Mouse (Mus musculus) large intestine, adult 2 months (tissue): Measurements from ENCODE around the gene Klhl6. TPM values are rescaled to one million over a fixed set of nuclear protein-coding genes. Genes with fewer than 3 reads are reported as not detected.

Experiments used
- DNase-seq: peaks from one replicate; pipeline ENCODE4 v3.0.0-alpha.2; 2012; ENCODE audit warnings: low read depth, low spot score
- WGBS: fragments of 180-500 bp; shearing (Covaris S2); methylation state at CpG from one replicate; pipeline ENCODE4 v1.1.7; 2018; 5-methylcytosine and 5-hydroxymethylcytosine counted together
- polyA plus RNA-seq: library from polyadenylated mRNA; depleted of rRNA; stranded (reverse); fragments of >200 nt; gene quantifications from 2 replicates; pipeline ENCODE4 v1.2.3, GENCODE M21; 2012

Gene Klhl6
- polyA plus RNA-seq, 1 experiment = 6.4 TPM

DNA sequence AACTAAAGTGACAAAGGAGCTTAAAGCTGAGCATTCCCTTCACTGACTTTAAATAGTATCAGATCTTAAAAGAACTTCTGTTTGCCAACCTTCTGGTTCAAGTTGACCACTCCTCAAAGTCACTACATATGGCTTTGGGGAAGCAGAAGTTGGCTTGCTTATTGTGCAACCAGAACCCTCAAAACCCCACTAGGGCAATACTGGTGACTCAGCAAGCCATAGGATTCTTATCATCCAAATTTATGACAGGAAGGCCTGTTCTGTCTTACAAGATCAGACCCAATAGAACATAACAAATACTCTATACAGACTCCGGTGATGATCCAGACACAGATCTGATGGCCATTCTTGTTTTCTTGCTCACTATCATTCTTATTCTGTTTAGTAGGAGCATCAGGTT, 9.4 kb downstream of the Klhl6 start:
- 94% methylated on average over 1 of the region's 1 CpGs for WGBS
- DNase-seq = no peak

DNA sequence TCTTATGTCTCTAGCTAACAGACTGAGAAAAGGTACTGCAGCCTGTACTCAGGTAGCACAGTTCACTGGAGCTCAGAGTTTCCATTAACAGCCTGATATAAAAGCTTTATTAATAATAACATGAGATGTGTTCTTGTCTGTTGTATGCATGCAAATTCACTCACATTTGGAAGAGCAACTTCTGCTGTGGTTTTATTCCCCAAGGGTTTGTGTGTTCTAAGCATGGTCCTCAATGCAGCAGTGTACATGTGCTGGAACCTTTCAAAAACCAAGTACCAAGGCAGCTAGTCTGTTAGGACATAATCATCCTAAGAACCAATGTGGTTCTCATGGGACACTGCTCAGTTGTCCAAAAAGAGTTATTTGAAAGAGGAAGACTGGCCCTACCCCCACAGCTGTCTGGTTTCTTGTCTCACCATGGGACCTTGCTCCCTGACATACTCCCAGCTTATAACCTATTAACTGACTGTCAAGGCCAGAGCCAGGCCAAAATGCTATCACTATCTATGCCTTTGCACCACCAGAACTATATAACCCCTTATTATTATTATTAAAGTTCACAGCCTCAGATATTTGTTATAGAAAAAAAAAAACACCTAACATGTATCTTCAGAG, 10.0 kb downstream of the Klhl6 start:
- no peak for DNase-seq

DNA sequence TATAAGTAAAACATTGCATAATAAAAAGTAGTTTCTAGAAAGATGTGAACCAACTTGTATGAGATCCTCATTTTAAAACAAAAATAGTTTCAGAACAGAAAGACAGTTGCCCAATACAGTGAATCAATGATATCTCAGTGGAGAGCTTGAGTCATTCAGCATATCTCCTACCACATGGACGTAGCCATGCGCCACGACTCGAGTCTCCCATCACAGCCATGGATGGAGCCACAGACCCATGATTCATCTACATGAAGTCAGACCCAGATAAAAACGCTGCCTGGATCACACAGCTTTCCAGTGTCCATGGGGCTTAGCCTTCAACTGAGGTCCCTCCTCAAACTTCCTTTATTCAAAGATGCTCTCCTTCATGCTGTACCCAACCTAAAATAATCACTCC, 13.3 kb downstream of the Klhl6 start:
- no peak for DNase-seq
- WGBS = 90% methylated on average over 5 of the region's 5 CpGs

DNA sequence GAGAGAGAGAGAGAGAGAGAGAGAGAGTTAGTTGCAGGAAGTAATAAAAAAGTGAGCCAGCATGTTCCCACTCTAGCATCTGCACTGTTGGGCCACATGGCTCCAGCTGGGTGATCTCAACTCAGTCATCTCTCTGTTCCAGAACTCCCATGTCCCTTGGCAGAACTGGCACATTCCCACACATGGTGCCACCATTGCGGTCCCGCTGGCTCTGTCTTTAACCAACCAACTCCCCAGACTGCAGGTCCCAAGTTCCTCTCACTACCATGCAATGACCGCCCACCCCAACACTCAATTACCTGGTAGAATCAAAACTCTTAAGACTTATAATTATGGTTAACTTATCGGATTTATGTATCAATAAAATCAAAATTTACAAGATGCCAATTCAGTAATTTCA, 14.2 kb downstream of the Klhl6 start:
- WGBS = 93% methylated on average over 4 of the region's 4 CpGs
- no peak for DNase-seq

DNA sequence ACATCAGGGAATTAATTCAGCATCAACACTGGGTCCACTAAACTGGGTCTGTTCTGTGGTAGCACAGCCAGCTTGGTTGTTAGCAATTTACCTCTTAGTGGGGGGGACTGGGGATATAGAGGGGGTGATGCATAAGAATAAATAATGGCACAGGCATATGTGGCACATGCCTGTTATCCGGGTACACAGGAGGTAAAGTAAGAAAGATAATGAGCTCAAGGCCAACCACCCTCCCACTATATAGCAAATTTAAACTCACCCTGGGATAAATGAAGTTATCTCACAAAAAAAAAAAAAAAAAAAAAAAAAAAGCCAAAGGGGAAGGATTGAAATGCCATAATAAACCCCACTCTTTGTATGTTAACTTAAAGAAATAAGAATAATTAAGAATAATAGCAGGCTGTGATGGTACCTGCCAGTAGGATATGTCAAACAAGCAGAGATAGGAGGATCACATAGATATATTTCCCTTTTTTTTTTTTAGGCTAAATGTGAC, 14.9 kb downstream of the Klhl6 start:
- WGBS = 81% methylated on average over 1 of the region's 1 CpGs
- DNase-seq = no peak

DNA sequence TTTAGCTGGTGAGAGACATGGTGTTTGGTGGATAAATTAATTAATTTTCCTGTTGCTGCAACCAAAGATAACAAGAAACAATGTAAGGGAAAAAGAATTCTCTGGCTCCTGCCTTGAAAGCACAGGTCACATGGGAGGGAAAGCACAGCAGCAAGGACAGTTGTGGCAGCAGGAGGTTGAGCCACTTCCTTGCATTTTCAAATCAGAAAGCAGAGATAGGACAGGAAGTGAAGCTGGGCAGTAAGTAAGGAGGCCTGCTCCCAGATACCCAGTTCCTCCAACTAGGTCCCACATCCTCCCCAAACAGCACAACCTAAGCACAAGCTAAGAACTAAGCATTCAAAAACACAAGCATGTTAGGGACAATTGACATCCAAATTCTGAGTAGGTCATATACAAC, 15.9 kb downstream of the Klhl6 start:
- DNase-seq = no peak

DNA sequence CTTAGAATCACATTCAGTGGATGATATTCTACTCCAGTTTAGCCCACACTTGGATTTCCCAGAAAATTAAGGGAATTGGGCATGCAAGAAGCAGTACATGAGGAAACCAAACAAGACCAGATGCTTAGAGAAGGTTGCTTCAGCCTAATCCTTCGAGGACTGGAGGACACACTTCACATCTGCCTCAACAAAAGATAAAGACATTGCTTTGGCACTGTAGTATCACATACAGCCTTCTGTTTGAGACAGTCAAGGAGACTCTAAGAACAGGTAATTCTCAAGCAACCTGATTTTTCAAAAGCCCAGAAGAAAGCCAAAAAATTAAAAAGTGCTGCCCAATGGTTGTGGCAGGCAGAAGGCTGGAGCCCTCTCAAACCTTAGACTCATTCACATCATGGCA, 16.4 kb downstream of the Klhl6 start:
- no peak for DNase-seq
- WGBS = 83% methylated on average over 1 of the region's 1 CpGs

DNA sequence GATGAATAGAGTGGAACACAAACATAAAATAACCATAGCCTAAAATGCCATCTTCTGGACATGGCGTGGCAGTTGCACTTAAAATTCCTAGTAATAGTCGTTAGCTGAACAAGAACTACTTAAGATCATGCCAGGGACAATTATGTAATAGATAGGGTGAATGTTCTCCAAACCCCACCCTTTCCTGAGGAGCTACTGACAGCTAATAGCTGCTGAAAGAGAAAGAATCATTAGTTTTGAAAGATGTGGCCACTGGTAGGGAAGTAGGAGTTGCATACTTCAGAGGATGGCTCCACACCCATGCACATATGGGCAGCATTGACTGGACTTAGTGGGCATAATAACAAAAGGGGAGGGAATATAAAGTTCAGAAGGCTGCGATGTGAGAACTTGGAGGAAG, 19.9 kb downstream of the Klhl6 start:
- 67% methylated on average over 3 of the region's 3 CpGs for WGBS
- DNase-seq = no peak

DNA sequence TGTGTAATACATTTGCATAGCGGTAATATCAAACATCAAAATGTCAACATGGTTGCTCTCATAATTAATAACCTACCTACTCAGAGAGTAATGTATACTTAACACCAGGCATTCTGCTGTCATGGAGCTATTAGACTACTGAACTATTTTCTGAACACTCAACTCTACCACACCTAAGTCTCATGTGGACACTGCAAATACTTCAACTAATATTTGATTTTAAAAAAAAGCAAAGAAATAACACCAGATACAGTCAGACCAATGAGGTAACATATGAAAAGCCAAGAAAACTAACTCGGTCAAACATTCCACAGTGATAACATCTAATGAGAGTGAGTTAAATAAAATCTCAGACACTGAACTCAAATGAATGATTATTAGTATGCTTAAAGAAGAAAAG, 21.8 kb downstream of the Klhl6 start:
- WGBS = 90% methylated on average over 2 of the region's 2 CpGs
- DNase-seq = no peak

DNA sequence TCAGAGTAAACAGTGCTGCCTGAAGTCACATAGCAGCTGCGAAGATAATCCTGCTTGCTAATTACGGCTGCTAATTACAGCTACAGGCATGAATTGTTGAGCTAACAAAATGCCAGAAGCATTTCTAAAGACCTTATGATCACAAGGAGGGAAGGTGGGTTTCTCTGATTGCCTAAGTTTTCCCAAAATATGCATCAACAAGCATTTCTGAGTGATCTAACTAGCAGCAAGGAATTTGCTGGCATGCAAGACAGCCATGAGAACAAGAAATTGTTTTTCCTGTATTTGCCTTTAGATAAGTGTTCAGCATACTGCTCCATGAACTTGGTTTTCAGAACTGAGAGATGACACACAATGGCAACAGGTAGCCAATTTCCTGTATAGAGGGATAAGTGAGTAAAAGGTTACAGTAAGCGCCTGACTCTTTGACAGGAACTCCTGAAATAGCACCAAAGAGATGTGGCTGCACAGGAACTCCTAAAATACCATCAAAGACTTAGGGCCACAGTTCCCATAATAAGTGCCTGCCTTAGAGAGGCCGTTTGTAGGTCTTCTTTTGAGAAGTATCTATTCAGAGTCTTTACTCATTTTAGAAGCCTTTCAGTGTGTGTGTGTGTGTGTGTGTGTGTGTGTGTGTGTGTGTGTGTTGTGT, 22.3 kb downstream of the Klhl6 start:
- DNase-seq = no peak
- WGBS = 62% methylated on average over 4 of the region's 4 CpGs

DNA sequence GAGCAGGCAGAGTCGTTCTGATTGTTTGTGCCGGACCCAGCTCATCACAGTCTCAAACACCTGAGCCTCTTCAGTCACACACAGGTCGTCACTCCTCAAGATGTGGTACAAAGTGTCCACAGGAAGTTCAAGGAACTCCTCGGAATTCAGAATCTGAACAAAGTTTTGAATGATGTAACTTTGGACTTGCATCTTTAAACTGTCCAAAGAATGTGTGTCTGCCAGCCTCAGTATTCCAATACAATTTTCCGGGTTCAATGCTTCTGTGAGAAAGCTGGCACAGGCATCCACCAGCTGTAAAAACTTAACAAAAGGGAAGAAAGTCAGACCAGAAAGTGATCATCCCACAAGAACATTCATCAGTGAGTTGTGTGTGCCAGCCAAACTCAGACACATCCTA, 25.8 kb downstream of the Klhl6 start:
- no peak for DNase-seq
- 79% methylated on average over 5 of the region's 5 CpGs for WGBS

DNA sequence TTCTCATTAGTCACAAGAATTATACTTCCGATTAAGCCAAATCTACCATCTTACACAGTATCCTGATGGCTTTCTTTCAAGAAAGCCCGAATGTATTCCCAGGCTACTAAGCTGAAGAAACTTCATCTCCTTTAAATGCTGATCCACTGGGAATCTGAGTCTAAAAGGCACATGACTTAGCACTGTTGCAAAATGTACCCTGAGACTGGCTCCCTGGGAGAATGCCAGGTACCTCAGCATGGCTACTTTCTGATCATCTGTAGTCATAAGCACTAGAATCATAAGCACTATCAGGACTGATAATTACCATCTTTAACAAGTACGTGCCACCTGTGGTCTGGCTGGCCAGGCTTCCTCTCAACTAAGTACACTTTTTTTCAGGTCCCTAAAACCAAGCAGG, 35.5 kb downstream of the Klhl6 start:
- DNase-seq = no peak
- WGBS = 94% methylated on average over 3 of the region's 3 CpGs

DNA sequence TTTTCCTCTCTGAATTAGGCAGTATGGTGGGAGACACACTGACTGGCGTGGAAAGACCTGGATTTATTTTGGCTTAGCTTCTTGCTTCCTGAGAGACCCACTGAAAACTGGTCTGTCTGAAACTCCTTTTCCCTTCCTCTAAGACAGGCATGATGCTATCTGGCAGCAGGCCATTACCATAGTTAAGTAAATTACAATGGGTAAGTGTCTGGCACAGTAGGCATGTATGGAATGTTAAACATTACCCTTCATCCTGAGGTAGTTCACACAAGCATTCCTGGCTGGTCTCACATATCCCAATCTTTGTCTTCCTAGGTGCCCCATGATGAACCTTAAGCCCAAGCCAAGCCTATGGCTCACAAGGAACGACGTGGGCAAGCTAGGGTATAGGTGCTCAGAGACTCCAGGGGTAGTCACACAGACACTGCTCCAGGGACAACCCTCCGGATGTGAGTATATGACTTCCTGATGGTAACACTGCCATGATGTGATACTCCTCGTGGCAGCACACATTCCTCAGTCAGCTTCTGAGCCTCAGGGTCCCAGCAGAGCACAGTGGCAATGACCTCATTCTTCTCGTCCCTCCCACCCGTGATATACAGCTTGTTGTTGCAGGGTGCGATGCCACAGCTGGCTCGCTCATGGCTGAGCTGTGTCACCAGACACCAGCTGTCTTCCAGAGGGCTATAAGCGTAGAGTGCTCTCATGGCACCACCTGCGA, 36.1 kb downstream of the Klhl6 start:
- DNase-seq = no peak
- WGBS = 54% methylated on average over 11 of the region's 11 CpGs

DNA sequence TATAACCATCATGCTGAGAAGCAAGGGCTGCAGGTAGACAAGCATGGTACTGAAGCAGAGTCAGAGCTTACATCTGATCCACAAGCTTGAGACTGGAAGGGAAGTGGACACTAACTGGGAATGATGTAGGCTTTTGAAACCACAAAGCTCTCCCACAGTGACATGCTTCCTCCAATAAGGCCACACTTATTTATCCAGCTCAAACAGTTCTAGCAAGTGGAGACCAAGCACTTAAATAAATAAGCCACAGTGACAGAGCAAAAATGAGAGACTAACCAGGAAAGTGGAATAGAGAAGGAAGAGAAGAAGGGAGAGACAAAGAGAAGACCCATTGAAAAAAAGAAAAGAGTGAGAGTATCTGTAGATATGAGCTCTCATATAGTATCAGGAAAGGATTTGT, 62.0 kb downstream of the Klhl6 start:
- no peak for DNase-seq

DNA sequence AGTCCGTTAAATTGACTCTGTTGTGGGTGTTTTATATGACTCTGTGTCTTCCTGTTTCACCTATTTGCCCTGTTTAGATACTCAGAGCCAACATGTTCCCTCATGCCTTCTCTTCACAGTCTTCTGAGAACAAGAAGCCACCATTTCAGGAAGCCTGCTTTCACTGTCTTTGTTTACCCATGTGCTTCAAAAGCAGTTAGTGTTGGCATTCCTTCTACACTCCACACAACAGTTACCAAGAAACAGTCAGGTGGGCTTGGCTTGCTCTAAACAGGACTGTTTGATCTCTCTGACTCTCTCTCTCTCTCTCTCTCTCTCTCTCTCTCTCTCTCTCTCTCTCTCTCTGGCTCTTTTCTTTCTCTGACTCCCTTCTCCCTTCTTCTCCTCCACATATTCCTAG, 64.6 kb downstream of the Klhl6 start:
- WGBS = 67% methylated on average over 1 of the region's 1 CpGs
- no peak for DNase-seq

DNA sequence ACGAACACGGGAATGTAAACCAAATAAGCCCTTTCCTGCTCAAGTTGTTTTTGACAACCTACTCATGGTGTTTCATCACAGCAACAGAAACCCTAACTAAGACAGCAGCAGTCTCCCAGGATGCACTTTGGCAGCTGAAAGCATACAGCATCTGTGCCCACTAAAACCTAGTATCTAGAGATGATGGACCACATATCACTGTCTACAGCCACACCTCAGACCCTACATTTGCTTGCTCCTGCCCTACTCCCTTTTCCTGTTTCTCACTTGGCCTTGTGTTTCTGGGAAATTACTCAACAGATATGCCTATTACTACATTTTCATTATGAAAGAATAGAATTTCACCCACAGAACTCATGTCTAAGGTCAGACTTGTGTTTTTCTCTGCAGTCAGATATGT, 70.3 kb downstream of the Klhl6 start:
- no peak for DNase-seq
- WGBS = 60% methylated on average over 2 of the region's 2 CpGs

DNA sequence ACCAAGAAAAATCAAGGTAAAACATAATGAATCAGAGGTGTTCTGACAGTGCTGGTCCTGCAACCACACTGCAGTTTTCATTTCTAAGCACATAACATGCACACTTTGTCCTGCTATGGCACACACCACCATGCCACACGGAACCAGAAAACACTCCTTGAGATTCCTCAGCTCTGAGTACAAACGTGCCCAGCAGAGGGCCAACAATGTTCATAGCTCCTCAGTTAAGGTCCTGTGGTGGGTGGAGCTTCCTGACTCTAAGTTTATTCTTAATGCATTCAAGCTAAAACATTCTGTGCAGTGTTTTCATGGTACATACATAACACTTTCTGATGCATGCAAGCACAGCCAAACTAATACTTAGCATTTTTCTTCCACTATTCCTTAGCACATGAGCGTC, 74.5 kb downstream of the Klhl6 start:
- DNase-seq = no peak
- WGBS = 58% methylated on average over 3 of the region's 3 CpGs

DNA sequence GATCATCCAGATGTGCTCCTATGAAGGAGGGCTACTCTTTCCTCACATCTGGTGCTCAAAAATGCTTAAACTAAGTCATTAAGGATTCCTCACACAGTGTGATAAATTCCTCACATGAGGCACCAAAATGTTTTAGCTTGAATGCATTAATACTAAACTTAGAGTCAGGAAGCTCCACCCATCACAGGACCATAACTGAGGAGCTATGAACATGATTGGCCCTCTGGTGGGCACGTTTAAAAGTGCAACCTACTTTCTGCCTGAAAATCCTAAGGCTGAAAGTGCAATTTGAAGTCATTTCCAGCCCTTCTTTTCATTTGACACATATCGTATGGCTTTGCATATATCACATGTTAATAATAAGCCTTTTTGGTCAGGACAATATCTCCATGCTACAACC, 75.7 kb downstream of the Klhl6 start:
- no peak for DNase-seq
- WGBS = 43% methylated on average over 2 of the region's 2 CpGs

DNA sequence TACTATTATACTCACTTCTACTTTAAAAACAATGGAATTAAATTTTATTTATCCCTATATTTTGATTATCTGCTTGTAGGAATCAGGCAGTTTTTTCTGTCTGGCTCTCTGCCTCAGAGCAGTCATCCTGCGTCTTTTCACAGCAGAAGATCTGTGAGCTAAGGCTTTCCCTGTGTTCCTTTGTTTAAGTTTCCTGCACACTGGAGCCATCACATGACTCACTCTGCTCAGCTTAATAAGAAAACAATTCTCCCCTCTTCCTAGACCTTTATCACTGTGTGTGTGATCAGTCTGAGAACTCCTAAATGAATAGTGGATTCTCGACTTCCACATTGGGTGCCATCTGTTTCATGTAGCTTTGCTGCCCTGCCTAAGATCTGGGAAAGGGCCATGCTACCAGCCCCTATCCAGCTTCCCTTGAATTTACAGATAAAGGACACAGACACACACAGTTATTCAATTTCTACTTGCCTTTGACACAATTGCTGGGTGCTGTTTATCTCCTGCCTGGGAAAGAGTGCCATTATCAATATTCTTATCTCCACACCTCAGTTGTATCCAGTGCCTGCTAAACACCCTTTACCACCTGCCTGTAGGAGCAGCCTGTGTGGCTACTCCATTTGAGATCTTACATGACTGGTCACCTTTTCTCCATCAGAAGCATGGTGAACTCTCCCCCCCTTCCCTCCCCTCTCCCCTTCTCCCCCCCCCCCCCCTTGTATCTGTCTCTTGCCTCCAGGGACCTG, 77.9 kb downstream of the Klhl6 start:
- no peak for DNase-seq
- 34% methylated on average over 2 of the region's 2 CpGs for WGBS

DNA sequence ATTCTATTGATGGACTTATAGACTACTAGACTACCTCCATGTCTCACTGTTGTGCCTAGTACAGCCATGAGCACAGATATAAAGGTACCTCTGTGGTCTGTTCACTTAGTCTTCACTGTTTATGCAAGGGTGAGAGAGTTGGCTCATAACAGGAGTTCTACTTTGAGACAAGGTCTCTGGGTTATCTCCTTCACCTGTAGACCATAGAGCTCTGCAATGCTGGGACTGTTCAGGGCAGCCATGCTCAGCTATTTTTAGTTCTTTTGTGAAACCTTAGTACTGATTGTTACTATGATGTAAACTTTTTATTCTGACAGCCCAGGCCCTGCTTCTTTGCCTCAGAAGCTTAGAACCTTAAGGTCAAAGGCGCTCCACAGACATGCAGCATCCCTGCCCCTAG, 79.0 kb downstream of the Klhl6 start:
- 100% methylated on average over 1 of the region's 1 CpGs for WGBS

More for the DNA sequence above, 79.0 kb downstream of the Klhl6 start:
- no peak for DNase-seq
